Mouse (Mus musculus) telencephalon, adult 2 months (tissue): Measurements from ENCODE around the gene Parvb.

Experiments
- DNase-seq: peaks from one replicate; pipeline ENCODE4 v3.0.0-alpha.2; 2011; ENCODE audit warnings: low read depth, low spot score

The Parvb gene

DNA sequence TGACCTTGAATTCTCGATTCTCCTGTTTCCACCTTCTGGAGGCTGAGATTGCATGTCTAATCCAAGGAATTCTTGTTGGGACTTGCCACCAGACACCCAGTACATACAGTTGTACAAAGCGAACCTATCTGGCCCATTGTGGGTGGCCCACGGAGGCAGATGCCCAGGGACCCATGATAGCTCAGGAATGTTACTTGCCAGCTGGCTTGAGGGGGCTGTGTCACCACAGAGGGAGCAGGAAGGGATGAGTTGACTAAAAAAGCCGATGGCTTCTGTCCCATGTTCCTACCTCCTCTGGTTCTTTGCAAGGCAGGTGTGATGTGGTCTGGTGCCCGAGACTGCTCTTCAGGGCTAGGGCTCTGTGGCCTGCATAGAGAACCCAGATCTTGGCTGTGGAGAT, 59.3 kb downstream of the Parvb start:
- DNase-seq: no peak

- DNase-seq: no peak
These were observed 61.7 kb downstream of the Parvb start for GRCm38 (mm10) chr15:84293590-84293989.

DNA sequence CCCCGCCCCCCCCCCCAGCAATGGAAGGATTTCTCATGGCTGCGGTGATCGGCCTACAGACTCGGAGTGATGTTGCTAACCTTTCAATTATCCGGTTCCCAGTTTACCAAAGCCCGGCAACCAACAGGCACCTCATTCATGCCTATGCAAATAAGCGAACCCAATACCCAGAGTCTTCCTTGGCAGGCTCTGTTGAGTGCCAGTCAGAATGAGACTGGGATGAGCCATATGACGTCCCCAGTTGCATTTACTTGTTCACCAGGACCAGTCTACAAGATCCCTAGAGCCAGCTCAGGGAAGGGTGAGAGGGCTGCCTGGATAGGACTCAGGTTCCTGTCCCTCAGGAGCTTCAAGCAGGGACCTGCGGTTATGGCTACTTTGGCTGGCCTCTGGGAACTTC, 62.5 kb downstream of the Parvb start:
- DNase-seq: no peak

- DNase-seq: no peak
These were observed 63.4 kb downstream of the Parvb start for GRCm38 (mm10) chr15:84295225-84295624.

GRCm38 (mm10) chr15:84297454-84297853, 65.6 kb downstream of the Parvb start:
- DNase-seq: no peak

GRCm38 (mm10) chr15:84298804-84299370, 67.0 kb downstream of the Parvb start:
- peak; percentile 62 for DNase-seq

- no peak for DNase-seq
These were observed 68.0 kb downstream of the Parvb start for GRCm38 (mm10) chr15:84299662-84300333.

GRCm38 (mm10) chr15:84300591-84300990, 68.7 kb downstream of the Parvb start:
- no peak for DNase-seq

DNA sequence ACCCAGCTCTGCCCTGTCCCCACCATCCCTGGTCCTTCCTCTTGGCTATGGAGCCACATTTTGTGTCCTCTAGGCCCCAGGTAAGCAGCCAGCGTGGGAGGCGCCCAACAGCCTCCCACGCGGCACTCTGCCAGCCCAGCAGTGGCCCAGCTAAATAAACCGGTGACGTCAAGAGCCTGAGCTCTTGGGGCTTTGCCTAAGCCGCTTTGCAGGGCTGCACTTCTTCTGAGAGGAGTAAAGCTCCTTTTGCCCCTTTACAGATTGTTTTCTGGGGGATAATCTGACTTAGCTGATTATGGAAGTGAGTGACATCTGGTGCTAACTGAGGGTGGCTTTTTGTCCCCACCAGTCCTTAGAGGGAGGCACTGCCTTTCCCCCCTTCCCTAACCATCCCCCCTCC, 69.2 kb downstream of the Parvb start:
- no peak for DNase-seq

- no peak for DNase-seq
These were observed 70.0 kb downstream of the Parvb start for GRCm38 (mm10) chr15:84301641-84302420.

GRCm38 (mm10) chr15:84303264-84303663, 71.4 kb downstream of the Parvb start:
- no peak for DNase-seq

DNA sequence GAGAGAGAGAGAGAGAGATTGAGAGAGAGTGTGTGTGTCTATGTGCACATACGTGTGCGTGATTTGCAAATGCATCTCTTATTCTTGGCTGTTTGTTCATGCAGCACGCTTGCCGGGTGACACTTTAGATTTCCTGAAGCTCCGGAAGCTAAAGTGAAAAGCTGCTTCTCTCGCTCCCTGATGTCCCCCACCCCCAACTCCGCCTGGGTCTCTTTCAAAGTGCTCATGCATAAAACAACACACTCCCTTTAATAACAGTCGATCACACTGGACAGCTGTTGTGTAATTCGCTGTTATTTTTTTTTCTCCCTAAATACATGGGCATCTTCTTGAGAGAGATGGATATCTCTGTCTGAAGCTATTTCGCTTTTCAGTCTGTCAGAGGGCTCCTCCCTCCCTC, 73.5 kb downstream of the Parvb start:
- DNase-seq: no peak

GRCm38 (mm10) chr15:84310271-84310670, 78.4 kb downstream of the Parvb start:
- no peak for DNase-seq

- DNase-seq: no peak
These were observed 79.6 kb downstream of the Parvb start for GRCm38 (mm10) chr15:84311295-84312085.

GRCm38 (mm10) chr15:84312878-84313565, 81.2 kb downstream of the Parvb start:
- no peak for DNase-seq

- DNase-seq: no peak
These were observed 81.7 kb downstream of the Parvb start for GRCm38 (mm10) chr15:84313566-84313878.

GRCm38 (mm10) chr15:84314420-84315080, 82.7 kb downstream of the Parvb start:
- DNase-seq: no peak

DNA sequence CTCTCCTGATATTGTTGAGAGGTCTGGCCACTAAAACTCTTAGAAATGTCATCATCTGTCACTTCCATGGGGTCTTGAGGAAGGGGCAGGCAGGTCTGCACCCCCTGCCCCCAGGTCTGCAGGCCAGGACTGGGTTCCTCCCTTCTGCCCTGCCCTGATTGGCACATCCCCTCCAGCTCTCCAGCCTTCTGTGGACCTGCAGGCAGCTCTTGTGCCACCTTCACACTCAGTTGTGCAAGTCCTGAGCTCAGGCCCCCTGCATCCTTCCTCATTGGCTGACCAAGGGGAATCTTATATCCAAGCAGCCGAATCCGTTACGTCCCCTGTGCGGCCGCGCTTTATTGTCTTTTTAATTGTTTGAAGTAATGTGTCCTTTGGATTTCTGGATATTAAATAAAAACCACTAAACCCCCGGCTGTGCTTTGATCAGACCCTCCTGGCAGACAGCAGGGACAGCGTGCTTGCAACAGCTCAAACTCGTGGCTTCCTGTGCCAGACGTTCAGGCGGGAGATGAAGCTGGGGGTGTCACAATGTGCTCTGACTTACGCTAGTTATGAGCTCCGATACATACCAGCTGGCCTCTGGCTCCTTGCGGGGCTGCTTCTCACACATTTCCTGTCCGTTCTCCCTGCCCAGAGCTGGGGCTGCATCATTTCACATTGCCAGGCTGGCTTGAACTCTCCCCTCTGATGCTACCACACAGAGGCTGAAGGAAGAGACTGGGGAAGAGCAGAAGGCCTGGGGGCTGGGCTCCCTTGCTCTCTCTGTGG, 83.6 kb downstream of the Parvb start:
- no peak for DNase-seq

DNA sequence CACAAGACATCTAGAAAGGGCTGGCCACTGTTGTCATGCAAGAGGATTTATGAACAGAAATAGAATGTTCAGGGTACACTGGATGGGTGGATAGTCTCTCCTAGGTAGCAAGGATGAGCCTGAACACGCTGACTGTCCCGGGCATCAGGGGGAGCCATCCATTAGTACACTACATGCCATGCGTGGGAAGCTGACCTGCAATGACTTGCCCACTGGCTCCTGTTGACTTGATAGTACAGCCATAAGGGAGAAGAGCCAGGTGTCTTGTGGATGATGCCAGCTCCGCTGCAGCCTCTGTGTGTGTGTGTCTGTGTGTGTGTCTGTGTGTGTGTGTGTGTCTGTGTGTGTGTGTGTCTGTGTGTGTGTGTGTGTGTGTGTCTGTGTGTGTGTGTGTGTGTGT, 87.5 kb downstream of the Parvb start:
- DNase-seq: no peak

DNA sequence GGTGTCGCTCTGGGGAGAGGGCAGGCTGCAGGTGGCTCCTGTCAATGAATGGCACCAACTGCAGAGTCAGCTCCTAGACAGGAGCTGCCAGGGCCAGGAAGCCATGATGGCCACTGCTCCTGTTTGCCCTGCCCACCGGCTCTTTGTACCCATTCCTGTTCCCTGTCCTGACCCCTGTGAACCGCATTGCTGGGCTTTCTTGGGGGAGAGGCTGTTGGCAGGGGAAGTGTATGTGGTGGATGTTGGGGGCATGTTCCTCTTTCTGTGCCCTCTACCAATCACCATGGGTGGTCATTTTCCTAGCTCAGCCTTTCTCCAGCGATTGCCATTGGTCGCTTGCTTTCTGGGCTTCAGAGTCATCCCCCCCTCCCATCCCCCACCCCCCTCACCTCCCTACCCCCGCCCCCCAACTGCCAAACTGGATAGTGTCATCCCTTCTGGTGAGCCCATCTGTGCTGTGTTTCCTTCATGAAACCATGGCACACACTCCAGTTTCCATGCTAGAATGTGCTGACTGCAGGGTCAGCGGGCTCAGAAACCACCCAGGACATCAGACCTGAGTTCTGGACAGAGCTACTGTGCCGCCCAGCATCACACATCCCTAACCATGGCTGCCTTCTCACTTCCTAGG, 89.8 kb downstream of the Parvb start:
- DNase-seq: no peak
